Mouse (Mus musculus) naive thymus-derived CD4-positive, alpha-beta T cell, adult 2 months (primary cell): ENCODE data around the gene Efcab10.
A peak's percentile ranks its signal among the peaks of the same experiment; 100 is the strongest.

Source experiments
- DNase-seq: peaks from one replicate; pipeline ENCODE4 v3.0.0-alpha.2; 2011; ENCODE audit warnings: low read depth

Efcab10 gene

GRCm38 (mm10) chr12:33427726-33428125 lies 33.1 kb downstream of the Efcab10 start:
- DNase-seq: no peak

- peak; percentile 99 for DNase-seq
Observed at GRCm38 (mm10) chr12:33429387-33430160, 34.9 kb downstream of the Efcab10 start, which contains the start of gene Twistnb. TSS of gene Twistnb (plus strand) at chr12:33429635.

GRCm38 (mm10) chr12:33433812-33434211 lies 39.2 kb downstream of the Efcab10 start:
- DNase-seq: peak; percentile 68

- peak; percentile 64 for DNase-seq
Observed at GRCm38 (mm10) chr12:33434758-33435157, 40.1 kb downstream of the Efcab10 start.
